Mouse (Mus musculus) stomach, embryonic 16.5 days (tissue): ENCODE data around the gene Rfc2. TPM values are rescaled to one million over a fixed set of nuclear protein-coding genes. Genes with fewer than 3 reads are reported as not detected.
"Not testable (repeated sequence)": the region's sequence is repeated elsewhere in the genome, so short reads cannot be mapped to it uniquely, and the experiment has no call there.

ENCODE experiments used
- ATAC-seq: fragments of 200-750 bp; cut with Nextera tagmentation; 2 replicates; pipeline ENCODE4 v1.8.0; 2017; ENCODE audit warnings: moderate number of reproducible peaks, moderate TSS enrichment; ENCODE audit not compliant: insufficient read depth, low FRiP score
- H3K27ac ChIP-seq: fragments of 300-500 bp; sonication (generic); 2 replicates; pipeline ENCODE4 v1.5.1; 2014; ENCODE audit warnings: low read length
- H3K27me3 ChIP-seq: fragments of 300-500 bp; sonication (generic); 2 replicates; pipeline ENCODE4 v1.6.1; 2014; ENCODE audit warnings: low read length, control low read depth, mixed read lengths; ENCODE audit not compliant: control insufficient read depth, insufficient read depth
- H3K36me3 ChIP-seq: fragments of 300-500 bp; sonication (generic); 2 replicates; pipeline ENCODE4 v1.6.1; 2014; ENCODE audit warnings: low read length; ENCODE audit not compliant: control insufficient read depth, insufficient read depth
- H3K4me1 ChIP-seq: fragments of 300-500 bp; sonication (generic); 2 replicates; pipeline ENCODE4 v1.6.1; 2014; ENCODE audit warnings: low read length, control low read depth, mixed read lengths; ENCODE audit not compliant: control insufficient read depth, insufficient read depth
- H3K4me2 ChIP-seq: fragments of 300-500 bp; sonication (generic); 2 replicates; pipeline ENCODE4 v1.6.1; 2014; ENCODE audit warnings: low read depth, low read length, mixed read lengths
- H3K4me3 ChIP-seq: fragments of 300-500 bp; sonication (generic); replicated peaks from 2 replicates; pipeline ENCODE4 v1.5.1; 2014; ENCODE audit warnings: mild to moderate bottlenecking, low read length
- H3K9ac ChIP-seq: fragments of 300-500 bp; sonication (generic); 2 replicates; pipeline ENCODE4 v1.6.1; 2014; ENCODE audit warnings: low read length
- H3K9me3 ChIP-seq: fragments of 300-500 bp; sonication (generic); replicated peaks from 2 replicates; pipeline ENCODE4 v1.6.1; 2016; ENCODE audit warnings: low read length, control low read depth; ENCODE audit not compliant: control insufficient read depth
- WGBS: fragments of 180-500 bp; shearing (Covaris S2); extraction: QIAGEN DNeasy Blood & Tissue Kit; methylation state at CpG from one replicate; pipeline ENCODE4 v1.1.7; 2014; 5-methylcytosine and 5-hydroxymethylcytosine counted together
- microRNA-seq: library from miRNA; unstranded; fragments of <30 nt; microRNA quantifications from one replicate; pipeline ENCODE4, GENCODE M21; 2016
- polyA plus RNA-seq: library from polyadenylated mRNA; unstranded; fragments of >200 nt; fragmentation: Nextera tagmentation; extraction: Ambion mirVana; gene quantifications from 2 replicates; pipeline ENCODE4 v1.2.1, GENCODE M21; 2015

Gene Rfc2
- polyA plus RNA-seq, 1 experiment from 2014 or later, result 197 TPM

- peak; percentile 47; the same call in 1 of the 2 replicates for ATAC-seq
- H3K4me1 ChIP-seq, result no peaks in the 10 kb centered on the region; the same call in 1 of the 2 replicates
- H3K27ac ChIP-seq, result peak overlapping the region; percentile 39; the same call in 1 of the 2 replicates
- no peaks in the 10 kb centered on the region for H3K9me3 ChIP-seq
- no peak overlapping the region for H3K4me3 ChIP-seq
- no peak overlapping the region for H3K9ac ChIP-seq
- WGBS, result 18% methylated on average over 8 of the region's 8 CpGs
- H3K36me3 ChIP-seq, result no peaks in the 10 kb centered on the region
- no peak overlapping the region for H3K4me2 ChIP-seq
- H3K27me3 ChIP-seq, result no peaks in the 10 kb centered on the region
These were observed 63.5 kb downstream of the Rfc2 start for GRCm38 (mm10) chr5:134644643-134645118.

GRCm38 (mm10) chr5:134646461-134646860 lies 65.3 kb downstream of the Rfc2 start:
- 71% methylated on average over 4 of the region's 4 CpGs for WGBS
- no peaks in the 10 kb centered on the region; the same call in 1 of the 2 replicates for H3K4me1 ChIP-seq
- no peak overlapping the region for H3K4me2 ChIP-seq
- no peak overlapping the region for H3K9ac ChIP-seq
- H3K27ac ChIP-seq, result no peak overlapping the region
- no peaks in the 10 kb centered on the region for H3K36me3 ChIP-seq
- H3K9me3 ChIP-seq, result no peaks in the 10 kb centered on the region
- no peak overlapping the region for H3K4me3 ChIP-seq
- H3K27me3 ChIP-seq, result no peaks in the 10 kb centered on the region
- no peak for ATAC-seq

- H3K27me3 ChIP-seq, result no peaks in the 10 kb centered on the region
- 77% methylated on average over 2 of the region's 2 CpGs for WGBS
- H3K27ac ChIP-seq, result no peak overlapping the region
- no peak overlapping the region for H3K9ac ChIP-seq
- H3K9me3 ChIP-seq, result no peaks in the 10 kb centered on the region
- H3K36me3 ChIP-seq, result no peaks in the 10 kb centered on the region
- no peak for ATAC-seq
- H3K4me3 ChIP-seq, result no peak overlapping the region
- peaks cover 3% of the 10 kb centered on the region; the same call in 1 of the 2 replicates for H3K4me1 ChIP-seq
- no peak overlapping the region for H3K4me2 ChIP-seq
These were observed 66.2 kb downstream of the Rfc2 start for GRCm38 (mm10) chr5:134647394-134647793.

- not testable (repeated sequence) for H3K4me2 ChIP-seq, H3K27ac ChIP-seq, H3K4me3 ChIP-seq, ATAC-seq, H3K27me3 ChIP-seq, H3K36me3 ChIP-seq, H3K4me1 ChIP-seq, H3K9ac ChIP-seq, H3K9me3 ChIP-seq
- WGBS, result 89% methylated on average over 3 of the region's 4 CpGs
These were observed 67.8 kb downstream of the Rfc2 start for GRCm38 (mm10) chr5:134648976-134649375.

- no peak for ATAC-seq
- 45% methylated on average over 4 of the region's 5 CpGs for WGBS
These were observed 69.8 kb downstream of the Rfc2 start for GRCm38 (mm10) chr5:134650926-134651325.

More at GRCm38 (mm10) chr5:134650926-134651325, 69.8 kb downstream of the Rfc2 start:
- Histone ChIP-seq H3K4me1 (0 out of 2 replicates have a peak, but pooled peaks cover 3% of the 10 kb centered on the region), H3K27me3 (no peaks in the 10 kb centered on the region), H3K4me2 (no peak overlapping the region), H3K27ac (no peak overlapping the region), H3K36me3 (no peaks in the 10 kb centered on the region), H3K9me3 (no peaks in the 10 kb centered on the region), H3K4me3 (no peak overlapping the region), H3K9ac (no peak overlapping the region)

Small RNAs within 50 kb of the gene (microRNA-seq; reads per million reads assigned to microRNA genes)
- not detected for gene Mir7228

Other genes starting within 250 kb of the Rfc2 start
- gene Gtf2ird1, start 124.7 kb upstream of the Rfc2 start, polyA plus RNA-seq, result 70.5 and 75.0 TPM in 2 replicates
- gene Clip2, start 28.9 kb upstream of the Rfc2 start, polyA plus RNA-seq, result 2.9 and 3.5 TPM in 2 replicates
- 0.10 TPM in 1 of 2 replicates, not detected in the other for gene Syna, start 21.2 kb upstream of the Rfc2 start, polyA plus RNA-seq
- gene Lat2, start 33.7 kb downstream of the Rfc2 start, polyA plus RNA-seq, result 3.4 and 3.5 TPM in 2 replicates
- 378 and 395 TPM in 2 replicates for gene Eif4h, start 58.1 kb downstream of the Rfc2 start, polyA plus RNA-seq
- 3.7 and 4.1 TPM in 2 replicates for gene Limk1, start 107.2 kb downstream of the Rfc2 start, polyA plus RNA-seq
- gene Eln, start 166.0 kb downstream of the Rfc2 start, polyA plus RNA-seq, result 93.7 and 97.0 TPM in 2 replicates